Mouse (Mus musculus) limb, embryonic 11.5 days (tissue): Measurements from ENCODE around the gene Fosl1. TPM values are rescaled to one million over a fixed set of nuclear protein-coding genes. Genes with fewer than 3 reads are reported as not detected.
A peak's percentile ranks its signal among the peaks of the same experiment; 100 is the strongest.

Source experiments
- ATAC-seq: fragments of 200-750 bp; cut with Nextera tagmentation; 2 replicates; pipeline ENCODE4 v1.8.0; 2017; ENCODE audit warnings: low read depth; ENCODE audit not compliant: insufficient number of reproducible peaks, low FRiP score, low TSS enrichment
- DNase-seq: peaks from one replicate; pipeline ENCODE4 v3.0.0-alpha.2; 2015; ENCODE audit warnings: low spot score
- H3K27ac ChIP-seq: fragments of 300-500 bp; sonication (generic); replicated peaks from 2 replicates; pipeline ENCODE4 v1.5.1; 2014; ENCODE audit warnings: low read depth, mild to moderate bottlenecking, low read length
- H3K27me3 ChIP-seq: fragments of 300-500 bp; sonication (generic); 2 replicates; pipeline ENCODE4 v1.6.1; 2014; ENCODE audit warnings: mild to moderate bottlenecking, low read length, mixed read lengths; ENCODE audit not compliant: control insufficient read depth, insufficient read depth
- H3K36me3 ChIP-seq: fragments of 300-500 bp; sonication (generic); 2 replicates; pipeline ENCODE4 v1.6.1; 2014; ENCODE audit warnings: mild to moderate bottlenecking, low read length, moderate library complexity, mixed read lengths; ENCODE audit not compliant: control insufficient read depth, insufficient read depth
- H3K4me1 ChIP-seq: fragments of 300-500 bp; sonication (generic); 2 replicates; pipeline ENCODE4 v1.6.1; 2014; ENCODE audit warnings: low read length, mixed read lengths; ENCODE audit not compliant: control insufficient read depth, insufficient read depth
- H3K4me2 ChIP-seq: fragments of 300-500 bp; sonication (generic); 2 replicates; pipeline ENCODE4 v1.6.1; 2014; ENCODE audit warnings: low read depth, mild to moderate bottlenecking, moderate library complexity; ENCODE audit not compliant: severe bottlenecking
- H3K4me3 ChIP-seq: fragments of 300-500 bp; sonication (generic); 2 replicates; pipeline ENCODE4 v1.5.1; 2014; ENCODE audit warnings: low read depth, low read length
- H3K9ac ChIP-seq: fragments of 300-500 bp; sonication (generic); 2 replicates; pipeline ENCODE4 v1.6.1; 2014; ENCODE audit warnings: mild to moderate bottlenecking, low read length
- H3K9me3 ChIP-seq: fragments of 300-500 bp; sonication (generic); 2 replicates; pipeline ENCODE4 v1.6.1; 2016; ENCODE audit warnings: low read length; ENCODE audit not compliant: control insufficient read depth
- WGBS: fragments of 180-500 bp; shearing (Covaris S2); extraction: QIAGEN DNeasy Blood & Tissue Kit; methylation state at CpG from one replicate; pipeline ENCODE4 v1.1.7; 2014; 5-methylcytosine and 5-hydroxymethylcytosine counted together
- polyA plus RNA-seq: library from polyadenylated mRNA; unstranded; fragments of >200 nt; fragmentation: Nextera tagmentation; extraction: Ambion mirVana; gene quantifications from 2 replicates; pipeline ENCODE4 v1.2.1, GENCODE M21; 2014

Fosl1 gene
- polyA plus RNA-seq, 1 experiment from 2014 or later, result not detected

GRCm38 (mm10) chr19:5444954-5445353 lies 2.4 kb upstream of the Fosl1 start:
- no peaks in the 10 kb centered on the region for H3K36me3 ChIP-seq
- H3K4me1 ChIP-seq, result peaks cover 15% of the 10 kb centered on the region
- H3K9me3 ChIP-seq, result no peaks in the 10 kb centered on the region
- no peak overlapping the region for H3K4me3 ChIP-seq
- peaks cover 36% of the 10 kb centered on the region for H3K27me3 ChIP-seq
- no peak overlapping the region for H3K9ac ChIP-seq
- 30% methylated on average over 7 of the region's 7 CpGs for WGBS
- H3K4me2 ChIP-seq, result no peak overlapping the region
- ATAC-seq, result no peak
- H3K27ac ChIP-seq, result no peak overlapping the region
- DNase-seq, result no peak

DNA sequence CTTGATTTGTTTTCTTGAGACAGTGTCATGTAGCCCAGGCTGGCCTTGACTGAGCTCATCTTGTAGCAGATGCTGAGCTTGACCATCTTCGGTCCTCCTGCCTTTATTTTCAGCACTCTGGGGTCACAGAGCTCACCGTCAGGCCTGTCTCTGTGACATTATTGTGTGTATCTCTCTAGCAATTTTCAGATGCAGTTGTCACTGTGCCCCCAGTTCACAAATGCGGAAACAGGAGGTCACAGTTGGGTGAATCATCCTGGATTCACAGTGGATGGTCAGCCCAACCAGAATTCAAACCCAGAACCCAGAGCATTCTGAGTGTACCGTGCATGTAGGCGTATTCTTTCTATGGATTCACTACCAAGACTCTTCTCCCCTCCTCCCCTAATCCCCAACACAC lies 1.6 kb upstream of the Fosl1 start:
- H3K9me3 ChIP-seq, result no peaks in the 10 kb centered on the region
- H3K27me3 ChIP-seq, result peaks cover 36% of the 10 kb centered on the region
- no peak for ATAC-seq
- H3K4me2 ChIP-seq, result no peak overlapping the region
- DNase-seq, result no peak
- no peaks in the 10 kb centered on the region for H3K36me3 ChIP-seq
- H3K9ac ChIP-seq, result no peak overlapping the region
- no peak overlapping the region for H3K4me3 ChIP-seq
- WGBS, result 94% methylated on average over 5 of the region's 5 CpGs
- H3K4me1 ChIP-seq, result peaks cover 15% of the 10 kb centered on the region
- H3K27ac ChIP-seq, result no peak overlapping the region

GRCm38 (mm10) chr19:5448354-5449150 lies 1.2 kb downstream of the Fosl1 start:
- ATAC-seq (no peak), DNase-seq (peak; percentile 47)
- Histone ChIP-seq H3K36me3 (no peaks in the 10 kb centered on the region), H3K9me3 (no peaks in the 10 kb centered on the region), H3K4me3 (peak overlapping the region; percentile 40), H3K27ac (no peak overlapping the region), H3K4me1 (peaks cover 15% of the 10 kb centered on the region), H3K4me2 (peak overlapping the region; percentile 94), H3K9ac (peak overlapping the region; percentile 12; the same call in 1 of the 2 replicates), H3K27me3 (peaks cover 36% of the 10 kb centered on the region)
- 7% methylated on average over 36 of the region's 36 CpGs for WGBS

- no peak for DNase-seq
- Histone ChIP-seq H3K4me2 (no peak overlapping the region), H3K4me3 (no peak overlapping the region), H3K27me3 (peaks cover 36% of the 10 kb centered on the region), H3K36me3 (no peaks in the 10 kb centered on the region), H3K4me1 (peaks cover 15% of the 10 kb centered on the region), H3K27ac (no peak overlapping the region), H3K9me3 (no peaks in the 10 kb centered on the region), H3K9ac (no peak overlapping the region)
- WGBS, result 88% methylated on average over 3 of the region's 3 CpGs
- ATAC-seq, result no peak
Observed at GRCm38 (mm10) chr19:5449673-5450072, 2.3 kb downstream of the Fosl1 start.

DNA sequence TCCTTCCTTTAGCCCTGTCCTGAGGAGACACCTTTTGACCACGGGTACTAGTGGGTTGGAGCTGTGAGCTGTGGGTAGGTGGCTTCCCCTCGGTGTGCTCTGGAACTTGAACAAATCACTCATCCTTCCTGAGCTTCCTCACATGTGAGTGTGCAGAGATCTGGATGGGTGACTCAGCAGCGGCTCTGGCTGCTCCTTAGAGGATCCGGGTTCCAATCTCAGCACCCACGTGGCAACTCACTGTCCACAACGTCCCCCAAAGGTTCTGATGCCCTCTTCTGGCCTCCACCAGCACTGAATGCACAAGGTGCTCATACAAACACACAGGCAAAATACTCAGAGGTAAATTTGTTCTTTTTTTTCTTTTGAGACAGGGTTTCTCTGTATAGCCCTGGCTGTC lies 4.4 kb downstream of the Fosl1 start:
- 80% methylated on average over 6 of the region's 6 CpGs for WGBS
- Histone ChIP-seq H3K36me3 (no peaks in the 10 kb centered on the region), H3K9me3 (no peaks in the 10 kb centered on the region), H3K4me2 (no peak overlapping the region), H3K27me3 (peaks cover 33% of the 10 kb centered on the region), H3K4me3 (no peak overlapping the region), H3K4me1 (peaks cover 25% of the 10 kb centered on the region), H3K27ac (no peak overlapping the region), H3K9ac (no peak overlapping the region)
- ATAC-seq (no peak), DNase-seq (no peak)

GRCm38 (mm10) chr19:5455037-5455436 lies 7.7 kb downstream of the Fosl1 start:
- H3K4me3 ChIP-seq, result no peak overlapping the region
- H3K9me3 ChIP-seq, result no peaks in the 10 kb centered on the region
- 87% methylated on average over 12 of the region's 12 CpGs for WGBS
- no peak overlapping the region for H3K27ac ChIP-seq
- H3K9ac ChIP-seq, result no peak overlapping the region
- peak overlapping the region; percentile 98; the same call in 1 of the 2 replicates for H3K4me2 ChIP-seq
- ATAC-seq (no peak), DNase-seq (no peak)
- peaks cover under 1% of the 10 kb centered on the region; the same call in 1 of the 2 replicates for H3K27me3 ChIP-seq
- no peaks in the 10 kb centered on the region for H3K36me3 ChIP-seq
- peaks cover 13% of the 10 kb centered on the region for H3K4me1 ChIP-seq

DNA sequence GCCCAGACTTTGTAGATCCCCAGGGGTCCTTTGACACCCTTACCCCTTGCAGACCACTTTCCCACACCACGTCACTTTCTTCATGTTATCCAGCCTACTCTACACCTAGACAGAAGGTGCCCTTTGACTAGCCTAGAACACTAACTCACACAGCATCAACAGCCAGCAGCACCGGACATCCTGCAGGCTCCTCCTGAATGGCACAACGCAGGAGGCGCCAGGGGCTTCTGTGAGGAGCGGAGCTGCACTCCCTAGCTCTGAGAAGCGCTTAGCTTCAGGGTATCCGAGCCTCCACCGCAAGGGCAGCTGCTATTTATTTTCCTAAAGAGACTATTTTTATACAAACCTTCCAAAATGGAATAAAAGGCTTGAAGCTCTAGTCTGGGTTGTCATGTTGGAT lies 8.2 kb downstream of the Fosl1 start:
- Histone ChIP-seq H3K4me2 (peak overlapping the region; percentile 98; the same call in 1 of the 2 replicates), H3K4me3 (peak overlapping the region; percentile 45; the same call in 1 of the 2 replicates), H3K9ac (no peak overlapping the region), H3K36me3 (no peaks in the 10 kb centered on the region), H3K27ac (no peak overlapping the region), H3K27me3 (no peaks in the 10 kb centered on the region), H3K9me3 (no peaks in the 10 kb centered on the region), H3K4me1 (peaks cover 13% of the 10 kb centered on the region)
- no peak for DNase-seq
- WGBS, result 69% methylated on average over 8 of the region's 8 CpGs
- ATAC-seq, result no peak

GRCm38 (mm10) chr19:5456241-5456921 lies 9.0 kb downstream of the Fosl1 start:
- peak; percentile 47 for DNase-seq
- WGBS, result 4% methylated on average over 26 of the region's 26 CpGs
- Histone ChIP-seq H3K27me3 (no peaks in the 10 kb centered on the region), H3K4me3 (peak overlapping the region; percentile 45), H3K9me3 (no peaks in the 10 kb centered on the region), H3K9ac (peak overlapping the region; percentile 61), H3K36me3 (no peaks in the 10 kb centered on the region), H3K27ac (peak overlapping the region; percentile 10), H3K4me2 (peak overlapping the region; percentile 98), H3K4me1 (peaks cover 19% of the 10 kb centered on the region)
- no peak for ATAC-seq
